In genomic region chrX:9139290-9139948, GRCm38 (mm10) we compare ENCODE assay signal across 23 mouse cellular contexts. TPM values are rescaled to one million over a fixed set of nuclear protein-coding genes. Genes with fewer than 3 reads are reported as not detected.
DNase-seq lines count a peak whose midpoint lies in the region; ATAC-seq and TF ChIP-seq lines count a peak whose summit lies in the region.
"Had no signal": no experiment of that assay in that cellular context is flagged by ENCODE, and none has a peak within 500 bp of the region (broad histone marks: within the 10 kb centered on the region; RNA-seq: fewer than 3 reads in every experiment).

No protein-coding gene starts in this region.

- no peak overlapping the region for H3K9ac ChIP-seq in lung, embryonic 14.5 days
- no peak overlapping the region for H3K9ac ChIP-seq in lung, postnatal 0 days (replicated peaks; ENCODE audit: low read depth)
- H3K9ac ChIP-seq: embryonic facial prominence, embryonic 12.5 days; forebrain, embryonic 13.5 days; hindbrain, embryonic 12.5 days had no signal

- no peaks in the 10 kb centered on the region for H3K27me3 ChIP-seq in lung, embryonic 14.5 days (ENCODE audit: insufficient read depth, low read length)
- H3K27me3 ChIP-seq in lung, postnatal 0 days (replicated peaks; ENCODE audit: insufficient read depth, low read length): no peaks in the 10 kb centered on the region
- H3K27me3 ChIP-seq in myocyte (ENCODE audit: control insufficient read depth, insufficient read depth, insufficient read length): no peaks in the 10 kb centered on the region
- no peaks in the 10 kb centered on the region for H3K27me3 ChIP-seq in thymus, adult 2 months (ENCODE audit: control insufficient read depth, insufficient read depth, low read length)
- H3K27me3 ChIP-seq: embryonic facial prominence, embryonic 12.5 days; forebrain, embryonic 13.5 days; hindbrain, embryonic 12.5 days had no signal

- 56% methylated on average over 4 of the region's 4 CpGs for WGBS in lung, embryonic 14.5 days
- WGBS in lung, postnatal 0 days: 47% methylated on average over 4 of the region's 4 CpGs
- 61% methylated on average over 4 of the region's 4 CpGs for WGBS in thymus, adult 2 months

- no peak for TF ChIP-seq CTCF in lung, embryonic 14.5 days (IDR thresholded peaks at IDR 0.05; ENCODE audit: low read depth)
- TF ChIP-seq CTCF in lung, postnatal 0 days (IDR thresholded peaks at IDR 0.05): no peak
- TF ChIP-seq CTCF in thymus, adult 2 months (IDR thresholded peaks at IDR 0.05; ENCODE audit: borderline replicate concordance, control insufficient read depth, extremely low read depth, insufficient read depth, low read length, poor library complexity): no peak

- no peak overlapping the region for H3K4me2 ChIP-seq in lung, embryonic 14.5 days
- H3K4me2 ChIP-seq in lung, postnatal 0 days (replicated peaks; ENCODE audit: low read depth, low read length): no peak overlapping the region
- peak overlapping the region; percentile 3 for H3K4me2 ChIP-seq in myocyte (ENCODE audit: low read depth)
- H3K4me2 ChIP-seq: embryonic facial prominence, embryonic 12.5 days; forebrain, embryonic 13.5 days; hindbrain, embryonic 12.5 days had no signal

- TF ChIP-seq EP300 in lung, postnatal 0 days (IDR thresholded peaks at IDR 0.05): no peak

- no peaks in the 10 kb centered on the region for H3K79me2 ChIP-seq in myocyte (ENCODE audit: control insufficient read depth, insufficient read depth)

- no peak overlapping the region for H3K27ac ChIP-seq in lung, embryonic 14.5 days (ENCODE audit: low read depth)
- H3K27ac ChIP-seq in lung, postnatal 0 days (ENCODE audit: low read length): no peak overlapping the region
- H3K27ac ChIP-seq in thymus, adult 2 months (ENCODE audit: control insufficient read depth, insufficient read depth, low read length): no peak overlapping the region
- H3K27ac ChIP-seq: embryonic facial prominence, embryonic 12.5 days; forebrain, embryonic 13.5 days; heart, embryonic 10.5 days; hindbrain, embryonic 12.5 days had no signal

- H3K4me3 ChIP-seq in lung, embryonic 14.5 days (ENCODE audit: low read depth, low read length): no peak overlapping the region
- no peak overlapping the region for H3K4me3 ChIP-seq in lung, postnatal 0 days (ENCODE audit: low read depth, low read length)
- H3K4me3 ChIP-seq in myocyte: no peak overlapping the region
- no peak overlapping the region for H3K4me3 ChIP-seq in thymus, adult 2 months (ENCODE audit: control insufficient read depth, insufficient read depth, low read length)
- H3K4me3 ChIP-seq: embryonic facial prominence, embryonic 12.5 days; forebrain, embryonic 13.5 days; heart, embryonic 10.5 days; hindbrain, embryonic 12.5 days had no signal

- peak; percentile 0 for DNase-seq in lung, embryonic 14.5 days
- no peak for DNase-seq in lung, postnatal 0 days (ENCODE audit: low spot score)
- DNase-seq in brain, adult 2 months (ENCODE audit: low read depth, low spot score): peak; percentile 37
- DNase-seq in thymus, adult 2 months: no peak
- no peak for DNase-seq in MN1 (ENCODE audit: low spot score)
- no peak for DNase-seq in spleen, adult 18-20 months
- DNase-seq: adrenal gland, postnatal 10 days; cerebellum, adult 11-12 months; cerebellum, adult 9-10 months; cerebellum, postnatal 25 days; gastrocnemius, postnatal 36 days; heart, postnatal 10 days; heart, postnatal 4 days had no signal

- no peak for TF ChIP-seq POLR2A in myocyte (IDR thresholded peaks at IDR 0.05; ENCODE audit: insufficient read length, low read depth)
- TF ChIP-seq POLR2A in thymus, adult 2 months (IDR thresholded peaks at IDR 0.05; ENCODE audit: control insufficient read depth, extremely low read depth, insufficient read depth, low read length, poor library complexity): no peak

- H3ac ChIP-seq in myocyte (ENCODE audit: control insufficient read depth, insufficient read length): no peak overlapping the region

- H3K4me1 ChIP-seq in lung, embryonic 14.5 days (ENCODE audit: insufficient read depth): no peaks in the 10 kb centered on the region
- H3K4me1 ChIP-seq in lung, postnatal 0 days (ENCODE audit: insufficient read depth, low read depth, low read length): no peaks in the 10 kb centered on the region
- H3K4me1 ChIP-seq in thymus, adult 2 months (replicated peaks; ENCODE audit: control insufficient read depth, insufficient read depth, low read length): no peaks in the 10 kb centered on the region
- H3K4me1 ChIP-seq: embryonic facial prominence, embryonic 12.5 days; forebrain, embryonic 13.5 days; heart, embryonic 10.5 days; hindbrain, embryonic 12.5 days had no signal

- no peak for ATAC-seq in lung, embryonic 14.5 days (ENCODE audit: insufficient read depth)
- ATAC-seq in lung, postnatal 0 days: no peak
- peak; percentile 87 for ATAC-seq in CD4-positive, CD25-positive, alpha-beta regulatory T cell, adult 4 months
- ATAC-seq: forebrain, embryonic 13.5 days; hindbrain, embryonic 16.5 days; intestine, embryonic 16.5 days had no signal

- no peaks in the 10 kb centered on the region for H3K36me3 ChIP-seq in lung, embryonic 14.5 days (ENCODE audit: insufficient read depth)
- H3K36me3 ChIP-seq in lung, postnatal 0 days (ENCODE audit: insufficient read depth, low read length): no peaks in the 10 kb centered on the region
- no peaks in the 10 kb centered on the region for H3K36me3 ChIP-seq in myocyte (ENCODE audit: control insufficient read depth, insufficient read depth)
- no peaks in the 10 kb centered on the region for H3K36me3 ChIP-seq in thymus, adult 2 months (ENCODE audit: control insufficient read depth, insufficient read depth, low read length)
- H3K36me3 ChIP-seq: embryonic facial prominence, embryonic 12.5 days; heart, embryonic 10.5 days; hindbrain, embryonic 12.5 days had no signal

- no peaks in the 10 kb centered on the region for H3K9me3 ChIP-seq in lung, embryonic 14.5 days (ENCODE audit: low read depth, low read length)
- H3K9me3 ChIP-seq in lung, postnatal 0 days (ENCODE audit: low read length): no peaks in the 10 kb centered on the region
- H3K9me3 ChIP-seq: embryonic facial prominence, embryonic 12.5 days; forebrain, embryonic 13.5 days; heart, embryonic 10.5 days; hindbrain, embryonic 12.5 days had no signal

TF ChIP-seq in myocyte, 11 proteins besides CTCF, POLR2A, EP300 and RAD21:
- no peak for TF ChIP-seq SRF (IDR thresholded peaks at IDR 0.05; ENCODE audit: control insufficient read depth, insufficient read length, low read depth)
- TF ChIP-seq E2F4 (IDR thresholded peaks at IDR 0.05; ENCODE audit: insufficient read depth): no peak
- no peak for TF ChIP-seq TCF12 (IDR thresholded peaks at IDR 0.05; ENCODE audit: insufficient read depth, poor library complexity, severe bottlenecking)

RNA-seq across cellular contexts. Expression of gene 4930402K13Rik, which starts 35.1 kb away (rescaled TPM):
- not detected in 2 replicates for polyA plus RNA-seq in lung, embryonic 14.5 days (2014; fragmentation: Nextera tagmentation; extraction: Ambion mirVana)
- not detected in 2 replicates for polyA plus RNA-seq in lung, postnatal 0 days (2015; fragmentation: Nextera tagmentation; extraction: Ambion mirVana)
- polyA plus RNA-seq in CD4-positive, CD25-positive, alpha-beta regulatory T cell, adult 4 months (2017; shearing (Covaris generic)): not detected
- polyA plus RNA-seq in myocyte (2012; fragmentation: generic; extraction: Trizol): not detected
- polyA plus RNA-seq in thymus, adult 2 months (2012; rRNA removed): not detected in 2 replicates
- polyA plus RNA-seq: cortical plate, adult 2 months; embryonic facial prominence, embryonic 12.5 days; forebrain, embryonic 13.5 days; heart, embryonic 10.5 days; heart, embryonic 14.5 days; hindbrain, embryonic 12.5 days; hindbrain, embryonic 16.5 days; intestine, embryonic 16.5 days had no signal

Comparison
In these comparisons a context has a peak if more than half of its experiments do, and no peak if none do; other contexts are left out.
1. DNase-seq: peak in lung, embryonic 14.5 days (single experiment) and brain, adult 2 months (single experiment); none in lung, postnatal 0 days (single experiment), thymus, adult 2 months (single experiment), MN1 (single experiment) and spleen, adult 18-20 months (0 of 2).